Mouse (Mus musculus): ENCODE data around the gene Olfr930. TPM values are rescaled to one million over a fixed set of nuclear protein-coding genes. Genes with fewer than 3 reads are reported as not detected.

The Olfr930 gene
- not detected in 2 replicates for polyA plus RNA-seq (2014; fragmentation: Nextera tagmentation; extraction: Ambion mirVana)

GRCm38 (mm10) chr9:38929509-38929908 is at the start of gene Olfr930:
Olfr930 (plus strand) TSS chr9:38929809.
- DNase-seq (ENCODE audit: low spot score), result no peak
- Histone ChIP-seq H3K4me3 (ENCODE audit: low read depth, low read length) (no peak within 1 kb of the TSS), H3K9me3 (ENCODE audit: control insufficient read depth, low read length) (no peaks in the 10 kb centered on the region), H3K9ac (ENCODE audit: low read length) (no peak within 1 kb of the TSS), H3K36me3 (ENCODE audit: control insufficient read depth, insufficient read depth, low read length) (no peaks in the 10 kb centered on the region), H3K27ac (ENCODE audit: low read depth) (no peak within 1 kb of the TSS), H3K4me2 (ENCODE audit: low read length) (no peak within 1 kb of the TSS), H3K4me1 (replicated peaks; ENCODE audit: control insufficient read depth, insufficient read depth, low read length) (no peaks in the 10 kb centered on the region), H3K27me3 (replicated peaks; ENCODE audit: control insufficient read depth, insufficient read depth, low read length) (no peaks in the 10 kb centered on the region)
- ATAC-seq (replicated peaks; ENCODE audit: low FRiP score, low TSS enrichment, low read depth), result no peak

- Histone ChIP-seq H3K9ac (ENCODE audit: low read length) (no peak overlapping the region), H3K4me1 (replicated peaks; ENCODE audit: control insufficient read depth, insufficient read depth, low read length) (no peaks in the 10 kb centered on the region), H3K36me3 (ENCODE audit: control insufficient read depth, insufficient read depth, low read length) (no peaks in the 10 kb centered on the region), H3K27me3 (replicated peaks; ENCODE audit: control insufficient read depth, insufficient read depth, low read length) (no peaks in the 10 kb centered on the region), H3K9me3 (ENCODE audit: control insufficient read depth, low read length) (no peaks in the 10 kb centered on the region), H3K4me3 (ENCODE audit: low read depth, low read length) (no peak overlapping the region), H3K27ac (ENCODE audit: low read depth) (no peak overlapping the region), H3K4me2 (ENCODE audit: low read length) (no peak overlapping the region)
- DNase-seq (ENCODE audit: low spot score) (no peak), ATAC-seq (replicated peaks; ENCODE audit: low FRiP score, low TSS enrichment, low read depth) (no peak)
- 45% methylated on average over 7 of the region's 7 CpGs for WGBS
These were observed 24.0 kb downstream of the Olfr930 start for GRCm38 (mm10) chr9:38953401-38954123.

GRCm38 (mm10) chr9:38954124-38954416 is 24.5 kb downstream of the Olfr930 start:
- ATAC-seq (replicated peaks; ENCODE audit: low FRiP score, low TSS enrichment, low read depth) (no peak), DNase-seq (ENCODE audit: low spot score) (no peak)
- H3K4me2 ChIP-seq (ENCODE audit: low read length), result no peak overlapping the region
- no peak overlapping the region for H3K27ac ChIP-seq (ENCODE audit: low read depth)
- H3K4me3 ChIP-seq (ENCODE audit: low read depth, low read length), result no peak overlapping the region
- H3K36me3 ChIP-seq (ENCODE audit: control insufficient read depth, insufficient read depth, low read length), result no peaks in the 10 kb centered on the region
- 74% methylated on average over 4 of the region's 4 CpGs for WGBS
- H3K9me3 ChIP-seq (ENCODE audit: control insufficient read depth, low read length), result no peaks in the 10 kb centered on the region
- H3K9ac ChIP-seq (ENCODE audit: low read length), result no peak overlapping the region
- H3K27me3 ChIP-seq (replicated peaks; ENCODE audit: control insufficient read depth, insufficient read depth, low read length), result no peaks in the 10 kb centered on the region
- H3K4me1 ChIP-seq (replicated peaks; ENCODE audit: control insufficient read depth, insufficient read depth, low read length), result no peaks in the 10 kb centered on the region

GRCm38 (mm10) chr9:38972013-38972412 is 42.4 kb downstream of the Olfr930 start, which contains the start of gene Olfr933:
Olfr933 (plus strand) TSS chr9:38972313.
- H3K9ac ChIP-seq (ENCODE audit: low read length), result no peak within 1 kb of the TSS
- no peak within 1 kb of the TSS for H3K27ac ChIP-seq (ENCODE audit: low read depth)
- no peak within 1 kb of the TSS for H3K4me3 ChIP-seq (ENCODE audit: low read depth, low read length)
- ATAC-seq (replicated peaks; ENCODE audit: low FRiP score, low TSS enrichment, low read depth), result no peak
- H3K36me3 ChIP-seq (ENCODE audit: control insufficient read depth, insufficient read depth, low read length), result no peaks in the 10 kb centered on the region
- no peak within 1 kb of the TSS for H3K4me2 ChIP-seq (ENCODE audit: low read length)
- H3K27me3 ChIP-seq (replicated peaks; ENCODE audit: control insufficient read depth, insufficient read depth, low read length), result no peaks in the 10 kb centered on the region
- H3K9me3 ChIP-seq (ENCODE audit: control insufficient read depth, low read length), result no peaks in the 10 kb centered on the region
- no peak for DNase-seq (ENCODE audit: low spot score)
- 81% methylated on average over 4 of the region's 4 CpGs for WGBS
- no peaks in the 10 kb centered on the region for H3K4me1 ChIP-seq (replicated peaks; ENCODE audit: control insufficient read depth, insufficient read depth, low read length)

Other genes with a start within 250 kb of the Olfr930 start
- not detected in 2 replicates for gene Olfr919, start 226.1 kb upstream of the Olfr930 start, polyA plus RNA-seq (2014; fragmentation: Nextera tagmentation; extraction: Ambion mirVana)
- gene Vwa5a, start 211.5 kb upstream of the Olfr930 start, polyA plus RNA-seq (2014; fragmentation: Nextera tagmentation; extraction: Ambion mirVana), result 13.9 and 19.1 TPM in 2 replicates
- 0.05 TPM in 2 replicates for gene Olfr920, start 177.5 kb upstream of the Olfr930 start, polyA plus RNA-seq (2014; fragmentation: Nextera tagmentation; extraction: Ambion mirVana)
- gene Olfr921, start 156.7 kb upstream of the Olfr930 start, polyA plus RNA-seq (2014; fragmentation: Nextera tagmentation; extraction: Ambion mirVana), result not detected in 2 replicates
- not detected in 2 replicates for gene Olfr922, start 115.2 kb upstream of the Olfr930 start, polyA plus RNA-seq (2014; fragmentation: Nextera tagmentation; extraction: Ambion mirVana)
- not detected in 2 replicates for gene Olfr923, start 103.3 kb upstream of the Olfr930 start, polyA plus RNA-seq (2014; fragmentation: Nextera tagmentation; extraction: Ambion mirVana)
- not detected in 2 replicates for gene Olfr924, start 85.4 kb upstream of the Olfr930 start, polyA plus RNA-seq (2014; fragmentation: Nextera tagmentation; extraction: Ambion mirVana)
- not detected in 2 replicates for gene Olfr26, start 74.7 kb upstream of the Olfr930 start, polyA plus RNA-seq (2014; fragmentation: Nextera tagmentation; extraction: Ambion mirVana)
- gene Olfr926, start 52.7 kb upstream of the Olfr930 start, polyA plus RNA-seq (2014; fragmentation: Nextera tagmentation; extraction: Ambion mirVana), result not detected in 2 replicates
- not detected in 2 replicates for gene Olfr933, start 42.5 kb downstream of the Olfr930 start, polyA plus RNA-seq (2014; fragmentation: Nextera tagmentation; extraction: Ambion mirVana)
- not detected in 2 replicates for gene Olfr934, start 58.5 kb downstream of the Olfr930 start, polyA plus RNA-seq (2014; fragmentation: Nextera tagmentation; extraction: Ambion mirVana)
- gene Olfr935, start 69.9 kb downstream of the Olfr930 start, polyA plus RNA-seq (2014; fragmentation: Nextera tagmentation; extraction: Ambion mirVana), result not detected in 2 replicates
- gene Olfr146, start 93.6 kb downstream of the Olfr930 start, polyA plus RNA-seq (2014; fragmentation: Nextera tagmentation; extraction: Ambion mirVana), result not detected in 2 replicates
- not detected in 2 replicates for gene Olfr937, start 135.1 kb downstream of the Olfr930 start, polyA plus RNA-seq (2014; fragmentation: Nextera tagmentation; extraction: Ambion mirVana)
- not detected in 2 replicates for gene Olfr938, start 149.1 kb downstream of the Olfr930 start, polyA plus RNA-seq (2014; fragmentation: Nextera tagmentation; extraction: Ambion mirVana)
- not detected in 2 replicates for gene Olfr27, start 198.3 kb downstream of the Olfr930 start, polyA plus RNA-seq (2014; fragmentation: Nextera tagmentation; extraction: Ambion mirVana)
- not detected in 2 replicates for gene Olfr943, start 236.5 kb downstream of the Olfr930 start, polyA plus RNA-seq (2014; fragmentation: Nextera tagmentation; extraction: Ambion mirVana)